Mouse (Mus musculus): Measurements from ENCODE around the gene Nrxn3.

GRCm38 (mm10) chr12:90041038-90041437, 1318.4 kb downstream of the Nrxn3 start:
- TF ChIP-seq POLR2A (IDR thresholded peaks at IDR 0.05; ENCODE audit: borderline replicate concordance, control insufficient read depth, low read depth, low read length) (no peak), CTCF (IDR thresholded peaks at IDR 0.05; ENCODE audit: control insufficient read depth, insufficient read depth, low read length) (no peak)
